Mouse (Mus musculus) right cerebral cortex, postnatal 14 days (tissue): Measurements from ENCODE around the gene Gm49661.
A peak's percentile ranks its signal among the peaks of the same experiment; 100 is the strongest.

Experiments
- DNase-seq: peaks from one replicate; pipeline ENCODE4 v3.0.0; 2022

The Gm49661 gene

GRCm38 (mm10) chr8:84982499-84983011 lies 13.3 kb upstream of the Gm49661 start:
- DNase-seq, result no peak

- DNase-seq, result no peak
These were observed 12.6 kb upstream of the Gm49661 start for GRCm38 (mm10) chr8:84981644-84982498.

- peak; percentile 76 for DNase-seq
These were observed 11.6 kb upstream of the Gm49661 start for GRCm38 (mm10) chr8:84980622-84981358.

- peak; percentile 91 for DNase-seq
These were observed 10.6 kb upstream of the Gm49661 start for GRCm38 (mm10) chr8:84979599-84980421.

- DNase-seq, result peak; percentile 91
These were observed 9.2 kb upstream of the Gm49661 start, which contains the start of gene Junb for GRCm38 (mm10) chr8:84978248-84978940. Gene Junb (minus strand): TSS chr8:84978718.

- DNase-seq, result peak; percentile 70
These were observed 8.4 kb upstream of the Gm49661 start for GRCm38 (mm10) chr8:84977435-84978247.

- no peak for DNase-seq
These were observed 7.7 kb upstream of the Gm49661 start for GRCm38 (mm10) chr8:84976763-84977434.

- peak; percentile 96 for DNase-seq
These were observed 7.0 kb upstream of the Gm49661 start for GRCm38 (mm10) chr8:84976031-84976762.

GRCm38 (mm10) chr8:84975434-84975833 lies 6.2 kb upstream of the Gm49661 start:
- peak; percentile 65 for DNase-seq

GRCm38 (mm10) chr8:84974543-84975142 lies 5.4 kb upstream of the Gm49661 start:
- no peak for DNase-seq

- DNase-seq, result no peak
These were observed 4.7 kb upstream of the Gm49661 start for GRCm38 (mm10) chr8:84973803-84974542.

- DNase-seq, result no peak
These were observed 3.8 kb upstream of the Gm49661 start for GRCm38 (mm10) chr8:84973079-84973478.

GRCm38 (mm10) chr8:84970913-84971312 lies 1.7 kb upstream of the Gm49661 start:
- no peak for DNase-seq

GRCm38 (mm10) chr8:84970135-84970790 lies 1.0 kb upstream of the Gm49661 start:
- no peak for DNase-seq

GRCm38 (mm10) chr8:84968650-84969049 lies 583 bp downstream of the Gm49661 start:
- DNase-seq, result no peak

GRCm38 (mm10) chr8:84967532-84968304 lies 1.5 kb downstream of the Gm49661 start:
- no peak for DNase-seq

GRCm38 (mm10) chr8:84966603-84967002 lies 2.6 kb downstream of the Gm49661 start:
- no peak for DNase-seq
